Comparison of ENCODE assay signal across 16 mouse cellular contexts in the genomic region with DNA sequence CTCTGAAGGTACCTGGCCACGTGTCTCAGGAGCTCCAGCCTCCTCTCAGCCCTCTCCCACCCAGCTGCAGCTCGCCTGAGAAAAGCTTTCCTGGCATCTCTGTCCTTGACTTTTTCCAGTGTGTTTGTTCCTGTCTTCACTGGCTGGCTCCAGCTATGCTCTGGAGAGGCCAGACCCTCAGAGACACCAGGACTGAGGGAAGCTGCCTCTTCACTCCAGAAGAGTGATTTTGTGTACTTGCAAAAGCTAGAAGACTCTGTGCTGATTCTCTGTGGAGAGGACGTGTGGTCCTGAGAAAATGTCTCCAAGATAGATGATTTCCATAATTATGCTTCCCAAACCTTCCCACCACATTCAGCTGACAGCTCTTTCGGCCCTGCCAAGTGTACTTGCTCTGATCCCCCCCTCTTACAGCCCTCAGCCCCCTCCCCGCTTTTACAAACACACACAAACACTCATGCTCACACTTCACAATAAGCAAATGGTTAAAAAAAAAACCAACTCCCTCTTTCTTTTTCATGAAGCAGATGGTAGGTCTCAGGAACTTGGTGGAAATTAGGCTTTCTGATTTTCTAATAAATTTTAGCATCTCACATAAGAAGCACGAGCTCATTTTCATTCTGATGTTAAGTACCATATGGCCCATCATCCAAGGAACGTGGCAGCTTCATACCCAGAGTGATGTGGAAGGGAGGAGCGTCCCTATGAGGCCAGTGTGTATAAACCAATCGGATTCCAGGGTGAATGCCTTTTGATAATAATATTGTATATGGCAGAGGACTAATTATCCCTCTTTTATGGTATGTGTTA. TPM values are rescaled to one million over a fixed set of nuclear protein-coding genes. Genes with fewer than 3 reads are reported as not detected.
DNase-seq lines count a peak whose midpoint lies in the region; ATAC-seq lines count a peak whose summit lies in the region.
"Had no signal": no experiment of that assay in that cellular context is flagged by ENCODE, and none has a peak within 500 bp of the region (broad histone marks: within the 10 kb centered on the region; RNA-seq: fewer than 3 reads in every experiment).

No protein-coding gene starts in this region.

- H3K4me3 ChIP-seq in lung, embryonic 15.5 days = no peak overlapping the region
- no peak overlapping the region for H3K4me3 ChIP-seq in forebrain, embryonic 14.5 days (ENCODE audit: low read depth, low read length)
- no peak overlapping the region for H3K4me3 ChIP-seq in midbrain, embryonic 16.5 days (ENCODE audit: low read depth, low read length)
- H3K4me3 ChIP-seq: heart, embryonic 13.5 days had no signal

- 36% methylated on average over 9 of the region's 9 CpGs for WGBS in lung, embryonic 15.5 days
- 12% methylated on average over 9 of the region's 9 CpGs for WGBS in forebrain, embryonic 14.5 days
- WGBS in midbrain, embryonic 16.5 days = 39% methylated on average over 9 of the region's 9 CpGs

- DNase-seq in adrenal gland, postnatal 10 days = peak; percentile 14
- no peak for DNase-seq in adrenal gland, postnatal 14 days
- DNase-seq in lung, postnatal 4 days = no peak
- peak; percentile 97 for DNase-seq in forebrain, embryonic 14.5 days (ENCODE audit: low spot score)
- DNase-seq in liver = no peak
- DNase-seq in gastrocnemius, postnatal 25 days = no peak
- DNase-seq: lung, postnatal 14 days; right cerebral cortex, postnatal 4 days; thymus, postnatal 14 days had no signal

- H3K4me1 ChIP-seq in lung, embryonic 15.5 days = peaks cover 25% of the 10 kb centered on the region
- H3K4me1 ChIP-seq in forebrain, embryonic 14.5 days (ENCODE audit: control insufficient read depth, insufficient read depth, low read length) = peaks cover 32% of the 10 kb centered on the region
- peaks cover 11% of the 10 kb centered on the region; the same call in 1 of the 2 replicates for H3K4me1 ChIP-seq in midbrain, embryonic 16.5 days (ENCODE audit: control insufficient read depth, insufficient read depth, low read length)

- H3K27ac ChIP-seq in lung, embryonic 15.5 days = peak overlapping the region; percentile 74
- H3K27ac ChIP-seq in forebrain, embryonic 14.5 days (ENCODE audit: low read depth, low read length) = peak overlapping the region; percentile 90
- no peak overlapping the region for H3K27ac ChIP-seq in midbrain, embryonic 16.5 days (ENCODE audit: low read length)
- H3K27ac ChIP-seq: heart, embryonic 13.5 days had no signal

- no peak overlapping the region; the same call in 1 of the 2 replicates for H3K4me2 ChIP-seq in lung, embryonic 15.5 days
- H3K4me2 ChIP-seq in forebrain, embryonic 14.5 days (ENCODE audit: low read length) = peak overlapping the region; percentile 30; the same call in 1 of the 2 replicates
- H3K4me2 ChIP-seq in midbrain, embryonic 16.5 days (ENCODE audit: low read length) = no peak overlapping the region
- H3K4me2 ChIP-seq: heart, embryonic 13.5 days had no signal

- peak; percentile 69; the same call in 1 of the 2 replicates for ATAC-seq in lung, embryonic 15.5 days (ENCODE audit: borderline replicate concordance, extremely low read depth, low FRiP score, low TSS enrichment)
- ATAC-seq in forebrain, embryonic 14.5 days = peak; percentile 94
- peak; percentile 49; the same call in 1 of the 2 replicates for ATAC-seq in midbrain, embryonic 16.5 days

- H3K9ac ChIP-seq in lung, embryonic 15.5 days = no peak overlapping the region
- H3K9ac ChIP-seq in forebrain, embryonic 14.5 days (ENCODE audit: low read length) = no peak overlapping the region
- no peak overlapping the region for H3K9ac ChIP-seq in midbrain, embryonic 16.5 days (ENCODE audit: low read depth, low read length)
- H3K9ac ChIP-seq: heart, embryonic 13.5 days had no signal

- no peaks in the 10 kb centered on the region for H3K9me3 ChIP-seq in lung, embryonic 15.5 days
- no peaks in the 10 kb centered on the region for H3K9me3 ChIP-seq in forebrain, embryonic 14.5 days (replicated peaks; ENCODE audit: control insufficient read depth, low read length)
- no peaks in the 10 kb centered on the region for H3K9me3 ChIP-seq in midbrain, embryonic 16.5 days (replicated peaks; ENCODE audit: control insufficient read depth, low read length, poor library complexity, severe bottlenecking)
- H3K9me3 ChIP-seq: heart, embryonic 13.5 days had no signal

- H3K36me3 ChIP-seq in lung, embryonic 15.5 days = no peaks in the 10 kb centered on the region
- no peaks in the 10 kb centered on the region for H3K36me3 ChIP-seq in forebrain, embryonic 14.5 days (ENCODE audit: control insufficient read depth, insufficient read depth, low read length)
- H3K36me3 ChIP-seq in midbrain, embryonic 16.5 days (ENCODE audit: control insufficient read depth, insufficient read depth, low read length) = no peaks in the 10 kb centered on the region
- H3K36me3 ChIP-seq: heart, embryonic 13.5 days had no signal

- H3K27me3 ChIP-seq in lung, embryonic 15.5 days = no peaks in the 10 kb centered on the region
- H3K27me3 ChIP-seq in forebrain, embryonic 14.5 days (replicated peaks; ENCODE audit: control insufficient read depth, insufficient read depth, low read length) = no peaks in the 10 kb centered on the region
- H3K27me3 ChIP-seq in midbrain, embryonic 16.5 days (ENCODE audit: control insufficient read depth, insufficient read depth, low read depth, low read length) = no peaks in the 10 kb centered on the region
- H3K27me3 ChIP-seq: heart, embryonic 13.5 days; Patski had no signal

RNA-seq across cellular contexts. Expression of a gene that starts 1.1 kb away (rescaled TPM):
- under 1 TPM; 0.82 to 0.84 TPM for total RNA-seq in adrenal gland, postnatal 10 days (2021)
- total RNA-seq in adrenal gland, postnatal 14 days (2021) = 0.83 and 0.93 TPM in 2 replicates
- 0.33 and 0.57 TPM in 2 replicates for polyA plus RNA-seq in lung, embryonic 15.5 days (2015; fragmentation: Nextera tagmentation; extraction: Ambion mirVana)
- 3.7 and 4.5 TPM in 2 replicates for polyA plus RNA-seq in forebrain, embryonic 14.5 days (2014; fragmentation: Nextera tagmentation; extraction: Ambion mirVana)
- polyA plus RNA-seq in midbrain, embryonic 16.5 days (2015; fragmentation: Nextera tagmentation; extraction: Ambion mirVana) = 0.44 and 0.55 TPM in 2 replicates
- total RNA-seq in gastrocnemius, postnatal 25 days (2021) = not detected
- total RNA-seq: hematopoietic stem cell, adult 5-6 weeks; liver, adult 2 months had no signal
- polyA plus RNA-seq: large intestine, adult 2 months; liver, adult 2 months had no signal

Comparison
In these comparisons a context has a peak if more than half of its experiments do, and no peak if none do; other contexts are left out.
1. DNase-seq: peak in adrenal gland, postnatal 10 days (single experiment) and forebrain, embryonic 14.5 days (single experiment); none in adrenal gland, postnatal 14 days (single experiment), lung, postnatal 4 days (0 of 2), liver (single experiment) and gastrocnemius, postnatal 25 days (single experiment).
2. Peak in every context shown above with its lines, with median percentiles within 50 percentile points of each other: ATAC-seq.